Mouse (Mus musculus) gonadal fat pad, adult 2 months (tissue): Measurements from ENCODE around the gene Krt73. TPM values are rescaled to one million over a fixed set of nuclear protein-coding genes. Genes with fewer than 3 reads are reported as not detected.

Experiments
- DNase-seq: peaks from one replicate; pipeline ENCODE4 v3.0.0-alpha.2; 2012; ENCODE audit warnings: low read depth
- polyA plus RNA-seq: library from polyadenylated mRNA; depleted of rRNA; stranded (reverse); fragments of >200 nt; gene quantifications from 2 replicates; pipeline ENCODE4 v1.2.3, GENCODE M21; 2012; rRNA removed

Krt73 gene
- polyA plus RNA-seq, result not detected in 2 replicates

DNA sequence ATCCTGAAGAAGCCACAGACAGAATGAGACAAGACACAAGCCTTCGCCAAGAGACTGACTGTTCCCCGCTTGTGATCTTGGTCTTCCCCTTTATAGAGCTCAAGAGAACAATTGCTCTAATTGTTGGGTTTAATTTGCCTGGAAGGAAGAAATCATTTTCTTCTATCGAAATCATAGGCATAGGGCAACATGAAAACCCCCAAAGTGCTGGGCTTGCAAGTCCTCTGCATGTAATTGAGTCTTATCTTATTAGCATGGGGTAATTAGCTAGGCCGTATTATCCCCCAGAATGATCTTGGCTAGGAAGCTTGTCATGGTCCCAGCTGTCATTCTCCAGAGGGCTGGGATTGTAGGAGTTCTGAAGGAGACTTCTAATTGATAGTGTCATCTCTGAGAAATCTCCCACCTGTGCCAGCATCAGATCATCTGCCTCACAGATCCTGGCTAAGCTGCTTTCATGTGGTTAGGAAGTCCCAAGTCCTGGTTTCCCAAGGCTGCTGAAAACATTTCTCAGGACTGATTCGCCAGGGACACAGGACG is at the start of gene Krt73:
Krt73 (minus strand) TSS at position 51 of the 540 bp plus-strand sequence.
- DNase-seq, result no peak

DNA sequence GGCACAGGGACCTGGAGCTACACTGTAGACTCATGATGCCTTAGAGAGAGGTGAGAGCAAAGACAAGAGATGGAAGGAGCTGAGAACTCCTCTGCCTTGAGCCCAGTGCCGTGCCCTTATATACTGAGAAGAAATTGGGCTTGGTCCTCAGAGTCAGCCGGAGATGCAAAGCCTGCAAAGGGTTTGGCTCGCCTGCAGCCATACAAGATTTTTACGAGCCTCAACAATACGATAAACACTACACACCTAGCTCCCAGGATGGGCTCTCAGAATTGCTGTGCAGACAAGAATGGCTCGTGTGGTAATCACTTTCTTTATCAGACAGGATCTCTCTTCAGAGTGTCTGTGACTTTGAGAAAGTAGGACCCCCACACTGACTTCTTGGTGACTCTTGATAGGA is 48.5 kb upstream of the Krt73 start, which contains the start of gene Krt1:
Krt1 (minus strand) TSS at position 101 of the 400 bp plus-strand sequence.
- DNase-seq, result no peak

DNA sequence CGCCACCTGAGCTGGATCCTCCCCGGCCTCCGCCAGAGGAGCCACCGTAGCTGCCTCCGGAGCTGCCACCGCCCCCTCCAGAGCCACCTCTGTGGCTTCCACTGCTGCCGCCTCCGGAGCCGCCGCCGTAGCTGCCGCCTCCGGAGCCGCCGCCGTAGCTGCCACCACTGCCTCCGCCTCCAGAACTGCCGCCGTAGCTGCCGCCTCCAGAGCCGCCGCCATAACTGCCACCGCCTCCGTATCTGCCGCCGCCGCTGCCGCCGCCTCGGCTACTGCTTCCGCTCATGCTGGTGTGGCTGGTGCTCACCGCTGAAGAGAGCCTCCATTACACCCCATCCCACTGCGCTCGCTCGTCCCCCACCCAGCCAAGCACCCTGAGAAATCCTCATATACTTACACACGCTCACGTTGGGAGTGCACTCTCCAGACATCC is 43.8 kb upstream of the Krt73 start:
- DNase-seq, result no peak

DNA sequence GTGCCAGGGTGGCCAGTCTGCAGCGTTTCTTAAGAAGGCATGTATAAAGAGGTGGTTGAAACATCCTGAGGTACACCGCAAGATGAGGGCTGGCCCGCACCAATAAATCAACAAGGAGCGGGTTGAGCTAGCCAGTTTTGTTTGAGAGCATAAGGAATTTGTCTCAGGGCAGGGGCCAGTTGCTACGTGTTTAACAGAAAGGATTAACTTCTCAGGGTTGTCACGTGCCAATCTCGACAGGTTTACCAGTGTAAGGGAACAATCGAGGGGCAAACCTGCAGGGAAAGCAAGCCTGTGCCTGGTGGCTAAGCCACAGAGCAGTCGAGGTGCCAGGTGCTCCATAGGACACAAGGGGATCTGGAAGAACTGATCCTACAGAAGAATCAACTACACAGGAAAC is 41.0 kb upstream of the Krt73 start:
- DNase-seq, result peak; percentile 52

DNA sequence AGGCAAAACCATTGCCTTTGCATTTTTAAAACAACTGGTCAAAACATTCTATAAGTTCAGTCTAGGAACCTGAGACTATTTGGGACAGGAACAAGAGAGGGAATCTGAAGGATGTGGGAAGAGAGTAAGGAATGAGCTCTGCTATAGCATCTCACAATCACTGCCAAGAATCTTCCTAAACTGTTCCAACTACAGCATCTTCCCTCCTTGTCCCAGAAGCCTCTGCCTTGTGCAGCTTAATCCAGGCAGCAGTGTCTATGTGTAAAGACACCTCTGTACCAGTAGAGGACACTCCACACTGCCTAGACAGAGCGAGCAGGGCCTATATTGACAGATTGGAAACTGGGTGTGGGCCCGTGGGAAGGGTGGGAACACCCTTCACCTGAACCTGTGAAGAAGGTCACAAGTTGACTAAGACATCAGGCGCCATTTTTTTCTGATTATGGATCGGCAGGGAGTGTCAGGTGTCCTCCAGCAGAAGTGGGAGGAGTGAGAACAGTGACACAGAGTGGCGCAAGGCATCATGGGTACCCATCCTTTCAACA is 32.7 kb upstream of the Krt73 start:
- no peak for DNase-seq

DNA sequence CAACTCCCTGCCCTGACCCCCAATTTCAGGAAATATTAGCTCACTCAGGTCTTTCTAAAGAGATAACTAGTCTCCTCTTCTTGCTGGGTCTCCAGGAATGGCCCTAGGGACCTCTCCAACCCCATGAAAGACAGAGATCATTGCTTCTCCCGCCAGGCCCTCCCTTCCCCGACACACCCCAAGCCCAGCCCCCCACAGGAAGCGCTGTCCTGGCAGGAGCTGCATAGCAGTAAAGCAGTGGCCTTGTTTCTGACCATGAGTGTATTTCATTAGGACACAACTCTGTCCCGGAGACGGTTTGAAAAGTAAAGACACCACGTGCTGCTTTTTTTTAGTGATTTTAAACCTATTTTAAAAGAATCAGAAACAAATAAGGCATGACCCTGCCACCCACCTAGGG is 31.0 kb upstream of the Krt73 start:
- DNase-seq, result no peak

DNA sequence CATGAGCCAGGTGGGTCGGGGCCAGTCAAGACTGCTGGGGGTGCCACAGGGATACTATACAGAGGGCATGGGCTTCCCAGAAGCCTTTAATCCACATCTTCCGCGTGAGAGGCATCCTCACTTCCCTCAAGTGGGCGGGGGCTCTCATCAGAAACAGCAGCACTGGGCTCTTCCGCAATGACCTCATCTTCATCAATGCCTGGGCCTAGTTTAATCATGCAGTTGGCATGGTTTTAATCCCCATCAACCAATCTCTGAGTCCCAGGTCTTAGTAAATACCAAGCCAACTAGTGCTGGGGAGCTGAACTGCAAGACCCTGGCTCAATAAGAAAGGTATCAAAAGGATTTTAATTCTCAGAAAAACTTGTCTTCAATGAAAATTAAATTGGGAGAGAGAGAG is 27.3 kb upstream of the Krt73 start:
- no peak for DNase-seq

DNA sequence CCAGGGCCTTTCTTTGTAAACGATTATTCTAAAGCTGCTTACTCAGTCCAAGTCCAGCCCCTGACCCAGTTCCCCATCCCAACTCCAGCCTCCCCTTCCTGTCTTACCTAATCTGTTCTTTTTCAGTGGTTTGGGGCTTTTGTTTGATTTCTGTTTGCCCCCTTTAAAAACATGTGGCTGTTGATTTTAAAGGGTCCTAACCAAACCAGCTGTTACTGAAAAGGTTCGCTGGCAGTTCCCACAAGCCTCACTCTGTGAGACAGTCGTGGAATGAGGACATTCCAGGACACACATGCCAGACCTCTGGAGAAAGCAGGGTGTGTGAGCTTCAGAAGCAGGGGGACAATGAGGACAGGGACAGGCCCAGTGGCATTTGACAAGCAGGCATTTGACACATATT is 19.6 kb upstream of the Krt73 start:
- no peak for DNase-seq

DNA sequence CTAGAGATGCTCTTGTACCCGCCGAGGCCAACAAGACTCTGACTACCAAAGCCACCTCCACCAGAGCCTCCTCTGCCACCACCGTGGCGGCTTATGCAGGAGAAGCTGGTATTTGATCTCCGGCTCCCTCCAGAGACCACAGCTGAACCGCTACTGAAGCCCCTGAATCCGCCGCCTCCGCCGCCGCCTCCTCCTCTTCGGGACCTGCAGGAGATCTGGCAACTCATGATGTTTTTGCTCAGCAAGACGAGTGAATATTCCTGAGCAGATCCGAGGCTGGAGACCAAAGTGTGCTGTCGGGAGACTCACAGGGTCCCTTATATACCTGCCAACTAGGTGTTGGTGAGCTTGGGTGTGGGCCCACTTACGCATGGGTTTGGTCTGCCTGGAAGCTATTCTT is 15.7 kb upstream of the Krt73 start, which contains the start of gene Krt2:
Krt2 (minus strand) TSS at position 295 of the 400 bp plus-strand sequence.
- no peak for DNase-seq

DNA sequence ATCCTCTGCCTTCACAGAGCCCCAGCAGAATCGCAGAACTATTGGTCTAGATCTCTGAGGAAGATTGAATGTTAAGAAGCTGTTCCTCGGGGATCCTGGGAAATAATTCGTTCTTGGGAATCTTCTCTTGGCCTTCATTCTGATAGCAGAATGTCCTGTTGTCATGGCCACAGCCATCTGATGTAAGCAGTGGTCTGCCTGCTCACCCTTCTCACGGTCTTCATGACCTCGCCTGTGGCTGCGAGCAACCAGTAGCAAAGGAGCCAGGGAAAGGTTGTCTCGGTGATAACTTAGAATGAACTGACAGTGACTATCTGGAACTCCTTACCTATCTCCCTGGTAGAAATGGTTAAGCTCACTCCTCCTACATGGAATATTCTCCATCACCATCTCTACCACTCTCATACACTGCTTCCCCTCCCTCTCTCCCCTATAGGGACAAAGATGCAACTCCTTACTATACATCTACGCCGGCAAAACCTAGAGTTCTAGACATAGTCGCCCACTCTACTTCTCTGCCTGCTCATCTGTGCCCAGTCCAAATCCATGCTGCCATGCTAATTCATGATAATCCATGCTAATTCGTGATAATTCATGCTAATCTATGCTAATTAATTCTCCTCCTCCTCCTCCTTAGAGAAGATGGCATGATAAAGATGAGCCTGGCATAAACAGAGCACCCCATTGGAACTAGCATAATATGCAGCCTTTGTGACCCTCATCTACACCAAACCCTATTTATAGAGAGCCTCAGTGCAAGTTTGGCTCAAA is 1.1 kb upstream of the Krt73 start:
- no peak for DNase-seq

DNA sequence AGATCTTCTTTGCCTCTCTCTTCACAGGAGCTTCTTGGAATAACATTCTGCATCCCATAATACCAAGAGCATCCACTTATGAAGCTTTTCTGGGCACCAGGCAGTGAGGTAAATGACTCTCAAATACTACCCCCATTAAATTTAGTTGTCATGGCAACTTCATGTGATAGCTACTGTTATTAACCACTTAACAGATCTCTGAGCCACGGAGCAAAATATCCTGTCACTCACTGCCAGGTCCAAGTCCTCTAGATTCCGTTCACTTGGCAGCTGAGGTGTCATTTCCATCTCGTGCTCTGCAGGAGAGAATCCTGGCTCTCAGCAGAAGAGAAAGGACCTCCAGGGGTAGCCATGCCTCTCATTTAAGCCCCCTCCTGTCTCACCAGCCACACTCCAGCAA is 11.3 kb downstream of the Krt73 start:
- DNase-seq, result no peak

DNA sequence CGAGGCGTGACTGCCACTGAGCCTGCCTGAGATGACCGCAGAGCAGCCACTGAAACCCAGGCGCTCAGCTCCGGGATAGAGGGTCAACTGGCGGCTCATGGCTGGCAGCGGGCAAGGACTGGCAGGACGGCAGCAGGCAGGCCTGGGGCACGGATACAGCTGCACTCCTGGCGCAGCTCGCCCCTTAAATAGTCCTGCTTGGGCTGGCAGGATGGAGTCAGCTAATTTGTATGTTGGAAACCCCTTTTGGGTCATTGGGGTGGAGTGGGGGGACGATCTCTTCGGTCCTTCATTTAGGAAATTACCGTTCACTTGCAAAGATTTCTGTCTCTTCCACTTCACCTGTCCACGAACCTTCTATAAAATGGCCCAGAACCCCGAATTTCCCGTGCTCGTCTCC is 15.8 kb downstream of the Krt73 start, which contains the start of gene Krt72:
Krt72 (minus strand) TSS at position 101 of the 400 bp plus-strand sequence.
- no peak for DNase-seq

DNA sequence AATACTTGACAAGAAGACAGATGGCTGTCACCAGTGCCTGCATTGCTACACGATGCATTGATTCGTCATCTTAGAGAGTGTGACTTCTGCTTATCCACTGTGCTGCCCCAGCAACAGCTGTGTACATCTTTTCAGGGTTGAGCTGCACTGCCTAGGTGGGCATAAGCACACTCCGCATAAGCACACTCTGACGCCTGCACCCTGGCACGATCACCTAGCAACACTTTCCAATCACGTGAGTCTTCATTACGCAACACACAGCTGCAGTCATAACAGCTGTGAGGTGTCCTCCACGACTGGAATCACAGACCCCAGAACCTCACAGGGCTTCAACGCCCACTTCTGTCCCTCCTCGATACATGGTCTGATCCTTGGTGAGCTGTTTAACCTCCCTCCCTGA is 28.7 kb downstream of the Krt73 start:
- no peak for DNase-seq

DNA sequence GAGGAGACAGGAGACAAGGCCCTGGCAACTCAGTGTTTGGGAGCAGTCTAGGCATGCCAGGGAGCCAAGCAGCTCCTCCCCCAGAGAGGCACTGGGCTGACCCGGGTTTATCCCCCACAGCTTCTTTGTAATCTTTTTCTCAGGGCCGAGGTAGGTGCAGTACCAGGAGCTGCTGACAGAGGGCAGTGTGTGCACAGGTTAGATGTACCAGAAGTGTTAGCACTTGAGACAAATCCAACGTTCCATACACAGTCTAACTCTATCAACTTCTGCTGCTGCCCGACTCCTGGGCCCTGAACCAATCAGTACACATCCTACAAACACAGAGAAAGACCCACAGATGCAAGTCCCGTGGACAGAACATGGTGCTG is 29.4 kb downstream of the Krt73 start:
- peak; percentile 56 for DNase-seq

DNA sequence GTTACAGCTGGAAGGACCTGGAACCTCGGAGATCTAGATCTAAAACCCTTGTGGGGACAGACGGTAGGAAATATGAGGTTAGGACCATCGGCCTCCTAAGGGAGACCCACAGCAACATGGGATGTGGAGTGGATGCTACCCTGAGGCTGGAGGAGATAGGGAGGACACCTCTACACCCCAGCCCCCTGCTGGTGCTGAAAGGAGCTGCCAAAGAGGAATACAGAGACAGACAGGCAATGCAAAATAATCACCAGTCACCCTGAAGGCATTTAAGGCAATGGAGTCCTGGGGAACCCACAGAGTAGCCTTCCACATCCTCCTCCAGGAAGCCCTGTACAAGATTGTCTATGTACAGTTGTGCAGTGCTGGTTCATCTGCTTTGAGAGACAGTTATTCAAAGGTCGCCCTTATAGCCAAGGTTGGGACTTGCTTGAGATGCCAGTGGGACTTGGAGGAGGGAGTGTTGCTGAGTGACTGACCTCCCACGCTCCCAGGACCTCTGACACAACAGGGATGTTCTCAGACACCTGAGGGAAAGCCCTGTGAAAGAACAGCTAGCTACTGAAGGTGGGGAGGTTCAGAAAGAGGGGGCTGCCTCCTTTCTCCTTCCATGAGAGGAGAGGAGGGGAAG is 30.0 kb downstream of the Krt73 start:
- DNase-seq, result peak; percentile 27

DNA sequence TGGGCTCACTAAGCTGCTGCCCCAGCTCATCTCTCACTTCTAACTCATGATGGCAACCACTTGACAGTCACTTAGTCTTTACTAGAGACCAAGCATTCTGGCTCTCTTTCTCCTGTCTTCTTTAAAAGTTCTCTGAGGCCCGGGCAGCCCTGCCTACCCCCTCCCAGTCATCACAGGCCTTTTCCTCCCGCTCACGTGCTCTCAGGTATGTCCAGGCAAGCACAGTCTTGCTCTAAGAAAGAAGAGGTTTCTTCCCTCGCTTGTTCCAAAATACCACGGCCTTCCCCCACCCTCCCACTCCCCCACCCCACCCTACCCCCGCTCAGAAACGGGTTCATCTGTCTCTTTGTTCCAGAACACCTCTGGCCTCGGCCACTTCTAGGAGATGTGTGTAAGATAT is 31.9 kb downstream of the Krt73 start:
- DNase-seq, result no peak

Other genes with a start within 250 kb of the Krt73 start
- not detected in 2 replicates for gene Krt90, start 239.4 kb downstream of the Krt73 start, polyA plus RNA-seq
- gene Krt75, start 228.4 kb downstream of the Krt73 start, polyA plus RNA-seq, result not detected in 2 replicates
- gene Gm5414, start 174.2 kb downstream of the Krt73 start, polyA plus RNA-seq, result not detected in 2 replicates
- not detected in 2 replicates for gene Gm5478, start 155.0 kb downstream of the Krt73 start, polyA plus RNA-seq
- gene Krt6b, start 122.1 kb downstream of the Krt73 start, polyA plus RNA-seq, result not detected in 2 replicates
- not detected in 2 replicates for gene Krt6a, start 108.0 kb downstream of the Krt73 start, polyA plus RNA-seq
- 36.9 and 48.0 TPM in 2 replicates for gene Krt5, start 89.4 kb downstream of the Krt73 start, polyA plus RNA-seq
- gene Krt71, start 59.2 kb downstream of the Krt73 start, polyA plus RNA-seq, result 0.07 TPM in 1 of 2 replicates, not detected in the other
- not detected in 2 replicates for gene Krt72, start 15.9 kb downstream of the Krt73 start, polyA plus RNA-seq
- gene Krt2, start 15.8 kb upstream of the Krt73 start, polyA plus RNA-seq, result not detected in 2 replicates
- 0.05 TPM in 1 of 2 replicates, not detected in the other for gene Krt1, start 48.4 kb upstream of the Krt73 start, polyA plus RNA-seq
- gene Krt77, start 67.4 kb upstream of the Krt73 start, polyA plus RNA-seq, result 0.22 TPM in 1 of 2 replicates, not detected in the other
- not detected in 2 replicates for gene Krt76, start 90.6 kb upstream of the Krt73 start, polyA plus RNA-seq
- gene Krt4, start 122.4 kb upstream of the Krt73 start, polyA plus RNA-seq, result 0.41 and 2.0 TPM in 2 replicates
- 3.8 and 9.8 TPM in 2 replicates for gene Krt79, start 138.0 kb upstream of the Krt73 start, polyA plus RNA-seq
- 0.35 and 0.38 TPM in 2 replicates for gene Krt78, start 151.9 kb upstream of the Krt73 start, polyA plus RNA-seq
- gene Krt8, start 202.1 kb upstream of the Krt73 start, polyA plus RNA-seq, result 186 and 255 TPM in 2 replicates
- 184 and 254 TPM in 2 replicates for gene Krt18, start 225.8 kb upstream of the Krt73 start, polyA plus RNA-seq